In genomic region chr8:79105186-79105585, GRCm38 (mm10) we compare ENCODE assay signal across 14 mouse cellular contexts.
A peak's percentile ranks its signal among the peaks of the same experiment; 100 is the strongest.
DNase-seq lines count a peak whose midpoint lies in the region; ATAC-seq and TF ChIP-seq lines count a peak whose summit lies in the region.
"Had no signal": no experiment of that assay in that cellular context is flagged by ENCODE, and none has a peak within 500 bp of the region (broad histone marks: within the 10 kb centered on the region; RNA-seq: fewer than 3 reads in every experiment).

No protein-coding gene starts in this region.

- H3K4me3 ChIP-seq in embryonic facial prominence, embryonic 12.5 days = no peak overlapping the region
- H3K4me3 ChIP-seq in embryonic facial prominence, embryonic 10.5 days = no peak overlapping the region
- no peak overlapping the region for H3K4me3 ChIP-seq in heart, postnatal 0 days (ENCODE audit: low read depth, low read length)
- no peak overlapping the region for H3K4me3 ChIP-seq in stomach, embryonic 14.5 days (ENCODE audit: low read depth, low read length)
- H3K4me3 ChIP-seq in stomach, postnatal 0 days (ENCODE audit: low read depth, low read length) = no peak overlapping the region

- H3K4me1 ChIP-seq in embryonic facial prominence, embryonic 12.5 days = peaks cover 26% of the 10 kb centered on the region
- 0 out of 2 replicates have a peak, but pooled peaks cover 9% of the 10 kb centered on the region for H3K4me1 ChIP-seq in embryonic facial prominence, embryonic 10.5 days
- H3K4me1 ChIP-seq in heart, postnatal 0 days (ENCODE audit: control insufficient read depth, insufficient read depth) = peaks cover 21% of the 10 kb centered on the region; the same call in 1 of the 2 replicates
- peaks cover 26% of the 10 kb centered on the region for H3K4me1 ChIP-seq in stomach, embryonic 14.5 days (ENCODE audit: control insufficient read depth, insufficient read depth, low read length)
- peaks cover 2% of the 10 kb centered on the region; the same call in 1 of the 2 replicates for H3K4me1 ChIP-seq in stomach, postnatal 0 days (replicated peaks; ENCODE audit: control insufficient read depth, insufficient read depth)

- peak overlapping the region; percentile 77 for H3K27ac ChIP-seq in embryonic facial prominence, embryonic 12.5 days
- no peak overlapping the region for H3K27ac ChIP-seq in embryonic facial prominence, embryonic 10.5 days (replicated peaks)
- 0 out of 2 replicates have a peak overlapping the region, but pooled peaks have one; percentile 34 for H3K27ac ChIP-seq in heart, postnatal 0 days (ENCODE audit: low read depth)
- H3K27ac ChIP-seq in stomach, embryonic 14.5 days (ENCODE audit: low read length) = peak overlapping the region; percentile 67; the same call in 1 of the 2 replicates
- no peak overlapping the region for H3K27ac ChIP-seq in stomach, postnatal 0 days (replicated peaks)

- H3K9ac ChIP-seq in embryonic facial prominence, embryonic 12.5 days = no peak overlapping the region
- H3K9ac ChIP-seq in heart, postnatal 0 days (replicated peaks; ENCODE audit: low read depth, low read length) = no peak overlapping the region
- no peak overlapping the region for H3K9ac ChIP-seq in stomach, embryonic 14.5 days (replicated peaks; ENCODE audit: low read depth, low read length)
- no peak overlapping the region for H3K9ac ChIP-seq in stomach, postnatal 0 days (ENCODE audit: low read length)
- H3K9ac ChIP-seq: liver, postnatal 0 days had no signal

- no peak overlapping the region for H3K4me2 ChIP-seq in embryonic facial prominence, embryonic 12.5 days (replicated peaks)
- H3K4me2 ChIP-seq in heart, postnatal 0 days (ENCODE audit: low read depth, low read length) = no peak overlapping the region
- H3K4me2 ChIP-seq in stomach, embryonic 14.5 days (replicated peaks; ENCODE audit: low read depth, low read length) = no peak overlapping the region
- H3K4me2 ChIP-seq in stomach, postnatal 0 days (replicated peaks; ENCODE audit: low read depth) = no peak overlapping the region; the same call in 1 of the 2 replicates

- no peaks in the 10 kb centered on the region for H3K27me3 ChIP-seq in embryonic facial prominence, embryonic 12.5 days
- no peaks in the 10 kb centered on the region for H3K27me3 ChIP-seq in embryonic facial prominence, embryonic 10.5 days (replicated peaks; ENCODE audit: low read depth, poor library complexity, severe bottlenecking)
- H3K27me3 ChIP-seq in heart, postnatal 0 days (ENCODE audit: control insufficient read depth, insufficient read depth, low read length) = no peaks in the 10 kb centered on the region
- no peaks in the 10 kb centered on the region for H3K27me3 ChIP-seq in stomach, embryonic 14.5 days (ENCODE audit: control insufficient read depth, insufficient read depth, low read length)
- no peaks in the 10 kb centered on the region for H3K27me3 ChIP-seq in stomach, postnatal 0 days (ENCODE audit: control insufficient read depth, insufficient read depth, low read length)

- no peak for TF ChIP-seq EP300 in heart, postnatal 0 days (IDR thresholded peaks at IDR 0.05; ENCODE audit: low read depth)
- TF ChIP-seq EP300 in stomach, postnatal 0 days (optimal IDR thresholded peaks at IDR 0.05) = no peak

- H3K9me3 ChIP-seq in embryonic facial prominence, embryonic 12.5 days = no peaks in the 10 kb centered on the region
- no peaks in the 10 kb centered on the region for H3K9me3 ChIP-seq in embryonic facial prominence, embryonic 10.5 days
- no peaks in the 10 kb centered on the region for H3K9me3 ChIP-seq in heart, postnatal 0 days (replicated peaks; ENCODE audit: control insufficient read depth, low read length)
- no peaks in the 10 kb centered on the region for H3K9me3 ChIP-seq in stomach, embryonic 14.5 days (ENCODE audit: control insufficient read depth, low read depth, low read length)
- H3K9me3 ChIP-seq in stomach, postnatal 0 days (ENCODE audit: control insufficient read depth, low read length) = no peaks in the 10 kb centered on the region

- peaks cover 11% of the 10 kb centered on the region for H3K36me3 ChIP-seq in embryonic facial prominence, embryonic 12.5 days
- H3K36me3 ChIP-seq in embryonic facial prominence, embryonic 10.5 days (replicated peaks) = peaks cover 76% of the 10 kb centered on the region
- H3K36me3 ChIP-seq in heart, postnatal 0 days (replicated peaks; ENCODE audit: control insufficient read depth, insufficient read depth, low read length) = 0 out of 2 replicates have a peak, but pooled peaks cover 7% of the 10 kb centered on the region
- no peaks in the 10 kb centered on the region; the same call in 1 of the 2 replicates for H3K36me3 ChIP-seq in stomach, embryonic 14.5 days (ENCODE audit: control insufficient read depth, insufficient read depth, low read length)
- H3K36me3 ChIP-seq in stomach, postnatal 0 days (ENCODE audit: control insufficient read depth, insufficient read depth, low read length) = no peaks in the 10 kb centered on the region

- ATAC-seq in embryonic facial prominence, embryonic 12.5 days (ENCODE audit: insufficient number of reproducible peaks, insufficient read depth, low FRiP score, low TSS enrichment) = no peak
- no peak for ATAC-seq in heart, postnatal 0 days (ENCODE audit: insufficient read depth, low read depth)
- no peak for ATAC-seq in stomach, embryonic 14.5 days (ENCODE audit: insufficient number of reproducible peaks, insufficient read depth, low FRiP score, low read depth)
- no peak for ATAC-seq in stomach, postnatal 0 days (ENCODE audit: low FRiP score, low TSS enrichment)
- ATAC-seq: liver, postnatal 0 days had no signal

- 66% methylated on average over 10 of the region's 10 CpGs for WGBS in embryonic facial prominence, embryonic 12.5 days
- WGBS in embryonic facial prominence, embryonic 10.5 days = 91% methylated on average over 10 of the region's 10 CpGs
- WGBS in heart, postnatal 0 days = 52% methylated on average over 10 of the region's 10 CpGs
- WGBS in stomach, embryonic 14.5 days = 48% methylated on average over 10 of the region's 10 CpGs
- WGBS in stomach, postnatal 0 days = 46% methylated on average over 10 of the region's 10 CpGs

- TF ChIP-seq CTCF in heart, postnatal 0 days (IDR thresholded peaks at IDR 0.05; ENCODE audit: low read depth) = no peak
- TF ChIP-seq CTCF in stomach, postnatal 0 days (IDR thresholded peaks at IDR 0.05; ENCODE audit: low read depth) = no peak

- no peak for DNase-seq in embryonic facial prominence, embryonic 10.5 days (ENCODE audit: low spot score)
- DNase-seq in heart, postnatal 0 days (ENCODE audit: low spot score) = peak; percentile 5
- DNase-seq in heart, adult 8-10 months (ENCODE audit: low spot score) = no peak
- DNase-seq in stomach, postnatal 0 days (ENCODE audit: low spot score) = no peak
- DNase-seq in ovary, postnatal 36 days (ENCODE audit: low spot score) = no peak
- no peak for DNase-seq in thymus, postnatal 10 days (ENCODE audit: low spot score in 2 of 2)
- DNase-seq: adrenal gland, adult 8-10 months; cerebellum, postnatal 14 days; heart, postnatal 4 days; kidney, adult 8-10 months; liver, postnatal 0 days; right cerebral cortex, postnatal 4 days had no signal

Comparison
In these comparisons a context has a peak if more than half of its experiments do, and no peak if none do; other contexts are left out.
1. H3K27ac ChIP-seq: peak in embryonic facial prominence, embryonic 12.5 days (single experiment), heart, postnatal 0 days (single experiment) and stomach, embryonic 14.5 days (single experiment); none in embryonic facial prominence, embryonic 10.5 days (single experiment) and stomach, postnatal 0 days (single experiment).